Mouse (Mus musculus) hindbrain, embryonic 11.5 days (tissue): ENCODE data around the gene 4921517D22Rik. TPM values are rescaled to one million over a fixed set of nuclear protein-coding genes. Genes with fewer than 3 reads are reported as not detected.

Experiments used
- ATAC-seq: fragments of 200-750 bp; cut with Nextera tagmentation; 2 replicates; pipeline ENCODE4 v1.8.0; 2017; ENCODE audit warnings: mild to moderate bottlenecking, moderate TSS enrichment, moderate library complexity; ENCODE audit not compliant: low FRiP score
- DNase-seq: peaks from one replicate; pipeline ENCODE4 v3.0.0-alpha.2; 2015; ENCODE audit warnings: low spot score
- H3K27ac ChIP-seq: fragments of 300-500 bp; sonication (generic); 2 replicates; pipeline ENCODE4 v1.5.1; 2014; ENCODE audit warnings: mild to moderate bottlenecking, low read depth, low read length
- H3K27me3 ChIP-seq: fragments of 300-500 bp; sonication (generic); 2 replicates; pipeline ENCODE4 v1.6.1; 2014; ENCODE audit warnings: mild to moderate bottlenecking, low read length, moderate library complexity, mixed read lengths; ENCODE audit not compliant: control insufficient read depth, insufficient read depth
- H3K36me3 ChIP-seq: fragments of 300-500 bp; sonication (generic); 2 replicates; pipeline ENCODE4 v1.6.1; 2014; ENCODE audit warnings: mild to moderate bottlenecking, low read length, moderate library complexity, mixed read lengths; ENCODE audit not compliant: control insufficient read depth, insufficient read depth
- H3K4me1 ChIP-seq: fragments of 300-500 bp; sonication (generic); replicated peaks from 2 replicates; pipeline ENCODE4 v1.6.1; 2014; ENCODE audit warnings: low read length, mixed read lengths; ENCODE audit not compliant: control insufficient read depth, insufficient read depth
- H3K4me2 ChIP-seq: fragments of 300-500 bp; sonication (generic); replicated peaks from 2 replicates; pipeline ENCODE4 v1.6.1; 2014; ENCODE audit warnings: mild to moderate bottlenecking, low read depth, low read length
- H3K4me3 ChIP-seq: fragments of 300-500 bp; sonication (generic); 2 replicates; pipeline ENCODE4 v1.5.1; 2014; ENCODE audit warnings: low read depth, low read length
- H3K9ac ChIP-seq: fragments of 300-500 bp; sonication (generic); 2 replicates; pipeline ENCODE4 v1.6.1; 2014; ENCODE audit warnings: low read depth, low read length
- H3K9me3 ChIP-seq: fragments of 300-500 bp; sonication (generic); 2 replicates; pipeline ENCODE4 v1.6.1; 2016; ENCODE audit warnings: low read length; ENCODE audit not compliant: control insufficient read depth
- WGBS: fragments of 180-500 bp; shearing (Covaris S2); extraction: QIAGEN DNeasy Blood & Tissue Kit; methylation state at CpG from one replicate; pipeline ENCODE4 v1.1.7; 2014; 5-methylcytosine and 5-hydroxymethylcytosine counted together
- polyA plus RNA-seq: library from polyadenylated mRNA; unstranded; fragments of >200 nt; fragmentation: Nextera tagmentation; extraction: Ambion mirVana; gene quantifications from 2 replicates; pipeline ENCODE4 v1.2.1, GENCODE M21; 2014

4921517D22Rik gene
- polyA plus RNA-seq, 1 experiment from 2014 or later: not detected

- Histone ChIP-seq H3K9me3 (no peaks in the 10 kb centered on the region), H3K27ac (no peak overlapping the region), H3K4me1 (no peaks in the 10 kb centered on the region), H3K4me2 (no peak overlapping the region), H3K36me3 (peaks cover 8% of the 10 kb centered on the region; the same call in 1 of the 2 replicates), H3K9ac (no peak overlapping the region), H3K27me3 (no peaks in the 10 kb centered on the region), H3K4me3 (no peak overlapping the region)
- ATAC-seq: no peak
- 89% methylated on average over 16 of the region's 16 CpGs for WGBS
- no peak for DNase-seq
These were observed 54.3 kb downstream of the 4921517D22Rik start for GRCm38 (mm10) chr13:59639368-59640177.

GRCm38 (mm10) chr13:59637800-59638199 is 56.1 kb downstream of the 4921517D22Rik start:
- H3K4me3 ChIP-seq: no peak overlapping the region
- H3K9me3 ChIP-seq: no peaks in the 10 kb centered on the region
- H3K9ac ChIP-seq: no peak overlapping the region
- no peak overlapping the region for H3K4me2 ChIP-seq
- DNase-seq: no peak
- H3K27me3 ChIP-seq: no peaks in the 10 kb centered on the region
- H3K36me3 ChIP-seq: peaks cover 12% of the 10 kb centered on the region
- no peak overlapping the region for H3K27ac ChIP-seq
- no peak for ATAC-seq
- 94% methylated on average over 7 of the region's 7 CpGs for WGBS
- no peaks in the 10 kb centered on the region for H3K4me1 ChIP-seq

Other genes with a start within 250 kb of the 4921517D22Rik start
- 22.0 and 31.3 TPM in 2 replicates for gene Agtpbp1, start 108.9 kb downstream of the 4921517D22Rik start, polyA plus RNA-seq
- gene Naa35, start 108.8 kb downstream of the 4921517D22Rik start, polyA plus RNA-seq: 96.0 and 120 TPM in 2 replicates
- gene Golm1, start 18.3 kb downstream of the 4921517D22Rik start, polyA plus RNA-seq: 135 and 147 TPM in 2 replicates
- gene Spata31d1a, start 16.2 kb upstream of the 4921517D22Rik start, polyA plus RNA-seq: 0.03 TPM in 1 of 2 replicates, not detected in the other
- gene Spata31d1b, start 18.2 kb upstream of the 4921517D22Rik start, polyA plus RNA-seq: not detected in 2 replicates
- not detected in 2 replicates for gene Spata31d1d, start 37.6 kb upstream of the 4921517D22Rik start, polyA plus RNA-seq
- gene 1700014D04Rik, start 52.6 kb upstream of the 4921517D22Rik start, polyA plus RNA-seq: 0.05 and 0.24 TPM in 2 replicates
- 139 and 140 TPM in 2 replicates for gene Isca1, start 75.7 kb upstream of the 4921517D22Rik start, polyA plus RNA-seq
- not detected in 2 replicates for gene Gm49354, start 88.1 kb upstream of the 4921517D22Rik start, polyA plus RNA-seq
- gene Tut7, start 129.0 kb upstream of the 4921517D22Rik start, polyA plus RNA-seq: 49.1 and 50.8 TPM in 2 replicates